Mouse (Mus musculus) urinary bladder, postnatal 25 days (tissue): ENCODE data around the gene Nr1d1.

Source experiments
- DNase-seq: peaks from one replicate; pipeline ENCODE4 v3.0.0; 2022; ENCODE audit warnings: low spot score

Gene Nr1d1

DNA sequence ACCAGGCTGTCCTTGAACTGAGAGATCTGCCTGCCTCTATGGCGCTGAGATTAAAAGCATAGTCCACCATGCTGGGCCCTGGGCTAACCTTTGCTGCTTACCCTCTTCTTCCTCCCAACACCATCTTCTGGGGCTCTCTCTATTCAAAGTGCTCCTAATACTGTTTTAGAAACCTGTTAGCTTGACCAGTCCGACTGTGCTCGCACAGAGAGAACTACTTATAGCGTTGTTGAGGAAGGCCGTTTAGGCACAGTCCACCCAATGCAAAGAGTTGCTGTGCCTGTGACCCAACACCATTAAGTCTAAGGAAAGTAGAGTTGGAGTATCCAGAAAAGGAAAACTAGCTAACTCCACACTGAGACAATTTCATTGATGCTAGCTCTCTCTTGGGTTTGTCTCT lies 13.0 kb upstream of the Nr1d1 start:
- DNase-seq, result no peak

DNA sequence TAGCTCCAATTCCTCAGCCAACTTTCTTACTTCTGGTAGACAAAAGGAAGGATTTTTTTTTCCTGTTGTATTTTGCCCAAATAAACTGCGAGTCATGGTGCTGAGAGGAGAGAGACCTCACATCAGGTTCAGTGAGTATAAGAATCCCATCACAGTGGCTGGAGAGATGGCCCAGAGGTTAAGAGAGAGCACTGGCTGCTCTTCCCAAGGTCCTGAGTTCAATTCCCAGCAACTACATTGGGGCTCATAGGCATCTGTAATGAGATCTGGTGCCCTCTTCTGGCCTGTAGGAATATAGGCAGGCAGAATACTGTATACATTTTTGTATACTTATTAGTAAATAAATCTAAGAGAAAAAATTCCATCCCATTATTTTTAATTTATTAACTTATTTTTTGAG lies 12.6 kb upstream of the Nr1d1 start:
- DNase-seq, result no peak

DNA sequence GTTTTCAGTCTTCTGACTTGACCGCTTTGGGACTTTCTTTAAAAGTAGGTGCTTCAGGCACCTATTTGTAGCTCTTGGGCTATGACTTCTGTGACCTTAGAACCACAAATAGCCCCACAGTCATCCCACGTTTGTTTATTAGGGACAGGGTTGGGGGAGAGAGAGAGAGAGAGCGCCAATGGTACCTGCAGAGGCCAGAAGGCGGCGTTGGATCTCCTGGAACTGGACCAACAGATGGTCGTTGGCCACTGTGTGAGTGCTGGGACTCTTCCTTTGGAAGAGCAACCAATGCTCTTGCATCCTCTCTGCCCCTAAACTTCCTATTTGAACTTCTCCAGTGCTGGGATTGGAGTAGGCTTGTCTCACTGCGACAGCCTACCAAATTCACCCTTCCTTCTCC lies 12.1 kb upstream of the Nr1d1 start:
- DNase-seq, result no peak

DNA sequence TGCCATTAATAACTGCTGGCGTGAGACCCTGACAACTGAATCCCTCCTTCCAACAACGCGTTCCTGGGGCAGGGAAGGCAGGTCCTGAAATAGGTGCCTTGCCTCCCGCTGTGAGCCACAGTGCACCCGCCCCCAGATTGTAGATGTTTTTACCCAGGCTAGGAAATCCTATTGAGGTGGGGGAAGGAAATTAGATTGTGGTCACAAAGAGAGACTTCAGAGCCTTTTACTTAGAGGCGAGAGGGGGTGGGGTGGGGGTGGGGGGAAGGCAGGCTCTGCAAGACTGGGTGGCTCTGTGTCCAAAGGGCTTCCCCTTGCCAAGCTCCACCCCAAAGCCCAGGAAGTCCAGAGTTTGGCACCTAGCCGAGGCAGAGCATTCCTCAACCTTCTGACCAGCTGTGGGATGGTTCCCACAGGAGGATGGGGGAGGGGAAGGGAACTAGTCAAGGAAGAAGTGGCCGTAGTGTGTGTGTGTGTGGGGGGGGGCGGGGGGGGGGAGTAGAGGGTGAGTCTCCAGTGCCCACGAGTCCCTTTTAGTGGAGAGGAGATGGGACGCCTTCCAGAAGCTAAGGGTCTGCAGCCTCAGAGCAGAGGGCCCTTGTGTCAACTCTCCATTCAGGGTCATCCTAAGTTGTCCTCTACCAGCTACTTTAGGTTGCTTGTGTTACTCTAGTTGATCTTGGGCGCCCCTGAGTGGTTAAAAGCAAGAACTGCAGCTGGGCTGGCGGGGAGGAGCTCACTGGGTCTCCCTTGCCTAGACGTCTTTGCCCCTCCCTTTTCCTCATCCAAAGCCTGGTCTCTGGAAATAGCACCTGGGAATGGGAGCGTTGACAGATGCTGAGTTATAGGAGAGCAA lies 11.5 kb upstream of the Nr1d1 start:
- DNase-seq, result peak; percentile 89

DNA sequence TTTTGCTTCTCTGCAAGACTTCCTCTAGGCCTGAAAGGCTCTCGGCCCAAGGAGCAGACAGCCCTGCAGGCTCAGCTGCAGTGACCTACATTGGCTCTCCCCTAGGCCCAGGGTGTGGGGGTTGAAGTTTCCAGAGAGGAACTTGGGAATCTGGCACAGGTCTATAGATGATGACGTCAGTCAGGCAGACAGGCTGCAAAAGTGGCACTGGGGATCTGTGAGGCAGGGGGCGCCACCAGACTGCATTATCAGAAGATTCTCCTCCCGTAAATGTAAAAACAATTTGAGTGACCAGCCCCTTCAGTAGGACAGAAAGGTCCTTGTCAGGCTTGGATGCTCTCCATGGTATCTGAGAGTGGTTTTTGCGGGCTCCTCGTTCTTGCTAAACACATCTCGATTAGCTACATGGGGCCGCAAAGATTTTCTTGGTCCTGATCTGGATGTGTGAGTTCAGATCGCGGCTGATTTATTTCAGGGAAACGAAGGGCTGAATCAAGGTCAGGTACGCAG lies 10.7 kb upstream of the Nr1d1 start:
- no peak for DNase-seq

DNA sequence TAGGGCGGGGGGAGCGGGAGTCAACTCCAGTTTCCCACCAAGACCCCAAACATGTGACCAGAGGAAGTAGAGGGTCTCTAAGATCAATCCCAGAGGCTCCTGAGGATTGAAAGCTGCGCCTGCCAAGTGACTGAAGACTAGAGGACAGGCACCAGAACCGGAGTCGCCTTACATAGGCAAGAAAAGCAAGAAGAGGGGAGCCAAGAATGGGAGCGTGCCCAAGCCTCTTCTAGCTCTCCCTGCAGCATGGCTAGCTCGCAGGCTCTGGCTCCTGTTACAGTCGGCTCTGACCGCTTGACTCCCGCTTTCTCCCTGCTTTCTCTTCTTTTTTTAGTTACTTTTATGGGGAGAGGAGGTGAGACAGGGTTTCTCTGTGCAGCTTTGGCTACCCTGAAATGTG lies 10.1 kb upstream of the Nr1d1 start:
- no peak for DNase-seq

DNA sequence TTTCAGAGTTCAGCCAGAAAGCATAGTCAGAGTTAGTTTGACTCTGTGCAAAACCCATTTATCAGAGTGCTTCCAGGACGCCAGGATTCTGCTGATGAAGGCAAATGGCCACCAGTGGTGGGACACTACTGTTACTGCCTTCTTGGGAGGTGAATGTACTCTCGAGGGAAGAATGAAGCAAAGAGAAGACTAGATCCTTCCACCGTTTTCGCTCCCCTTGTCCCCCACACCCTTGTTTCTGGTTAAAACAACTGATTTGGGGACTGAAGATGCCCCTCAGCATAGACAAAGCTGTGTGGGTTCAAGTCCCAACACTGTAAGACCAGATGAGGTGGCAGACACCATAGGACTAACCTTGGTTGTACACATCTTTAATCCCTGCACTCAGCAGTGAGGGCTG lies 9.0 kb upstream of the Nr1d1 start:
- DNase-seq, result no peak

DNA sequence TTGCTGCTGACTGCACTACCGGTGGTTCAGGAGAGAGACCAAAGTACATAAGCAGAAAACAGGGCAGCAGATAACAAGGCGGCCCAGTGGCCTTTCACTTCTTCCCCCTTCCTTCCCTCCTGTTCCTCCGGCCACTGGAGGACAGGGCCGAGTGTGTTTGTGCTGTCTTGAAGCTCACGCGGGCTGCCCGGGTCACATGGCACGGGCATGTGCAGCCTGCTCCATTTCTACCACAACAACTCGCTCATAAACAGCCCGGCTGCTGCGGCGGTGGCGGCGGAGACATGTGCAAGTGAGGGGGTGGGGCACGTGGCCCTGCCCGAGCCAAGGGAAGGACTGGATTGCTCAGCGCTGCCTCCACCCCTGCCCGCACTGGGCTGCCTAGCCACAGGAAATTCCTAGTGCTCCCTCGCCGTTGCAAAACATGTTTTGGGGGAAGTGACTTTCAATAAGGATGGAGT lies 8.1 kb upstream of the Nr1d1 start:
- peak; percentile 91 for DNase-seq

DNA sequence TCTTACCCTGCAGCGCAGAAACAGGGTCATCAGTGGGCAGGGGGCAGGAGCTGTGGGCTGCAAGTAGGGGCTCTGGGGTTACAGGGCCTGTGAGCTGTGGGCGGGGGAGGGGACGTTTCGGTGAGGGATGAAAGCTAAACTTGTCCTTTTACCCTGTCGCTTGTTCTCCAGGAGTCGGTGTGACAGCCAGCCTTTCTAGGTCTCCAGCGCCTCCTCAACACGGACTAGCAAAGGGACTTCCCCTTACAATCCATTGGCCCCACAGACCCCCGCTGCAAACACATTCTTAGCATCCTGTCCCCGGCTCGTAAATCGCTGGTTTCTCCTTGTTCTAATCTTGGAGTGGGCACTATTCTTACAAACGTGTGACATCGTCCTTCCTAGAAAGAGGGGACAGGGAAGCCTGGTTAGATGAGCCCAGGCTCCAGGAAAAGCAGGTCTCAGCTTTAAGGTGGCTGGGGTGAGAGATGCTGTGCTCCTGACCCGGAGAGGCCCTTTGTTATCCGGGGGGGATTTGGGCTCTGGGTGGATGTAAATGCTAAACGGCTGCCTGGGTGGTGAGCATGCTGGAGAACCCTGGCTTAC lies 7.6 kb upstream of the Nr1d1 start:
- DNase-seq, result no peak

DNA sequence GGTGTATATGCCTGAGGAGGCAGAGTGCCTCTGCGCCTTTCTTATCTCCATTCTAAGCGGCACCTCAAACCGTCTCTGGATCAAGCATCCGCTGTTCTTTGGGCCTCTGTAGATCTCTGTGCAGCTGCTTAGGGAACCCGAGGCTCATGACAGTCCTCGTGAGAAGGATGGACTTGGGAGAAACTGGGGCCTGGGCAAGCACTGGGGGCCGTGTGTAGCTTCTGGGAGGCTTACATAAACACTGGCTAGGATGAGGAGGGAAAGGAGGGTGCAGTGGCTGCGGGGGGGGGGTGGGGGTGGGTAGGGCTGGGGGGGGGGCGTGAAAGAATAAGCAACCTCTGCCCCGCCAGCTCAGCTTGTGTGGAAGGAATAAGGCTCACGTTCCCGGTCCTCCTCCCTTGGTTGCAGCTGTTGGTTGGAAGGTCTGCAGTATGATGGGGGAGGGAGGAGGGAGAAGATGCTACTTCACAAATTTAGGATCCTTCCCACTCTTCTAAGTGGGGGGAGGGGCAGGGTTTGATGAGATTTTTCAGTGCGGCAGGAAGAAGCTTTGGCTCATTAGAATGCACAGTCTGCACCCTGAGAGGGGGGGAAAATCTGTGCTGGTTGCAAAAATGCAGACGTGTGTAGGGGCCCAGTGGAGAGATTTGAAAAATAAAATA lies 6.8 kb upstream of the Nr1d1 start:
- DNase-seq, result no peak

DNA sequence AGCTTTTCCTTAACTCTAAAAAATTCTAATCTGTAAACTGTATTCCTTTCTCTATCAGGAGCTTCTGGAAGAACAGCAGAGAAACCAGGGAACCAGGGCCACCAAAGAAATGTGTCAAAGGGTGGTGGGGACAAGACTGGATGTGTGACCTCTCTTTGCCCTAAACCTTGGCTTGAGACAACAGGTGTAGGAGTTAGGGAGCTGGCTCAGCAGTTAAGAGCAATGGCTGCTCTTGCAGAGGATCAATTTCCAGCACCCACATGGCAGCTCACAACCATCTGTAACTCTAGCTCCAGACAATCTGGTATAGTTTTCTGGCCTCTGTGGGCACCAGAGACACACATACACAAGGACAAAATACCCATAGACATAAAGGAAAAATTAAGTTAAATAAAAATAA lies 2.8 kb upstream of the Nr1d1 start:
- no peak for DNase-seq

DNA sequence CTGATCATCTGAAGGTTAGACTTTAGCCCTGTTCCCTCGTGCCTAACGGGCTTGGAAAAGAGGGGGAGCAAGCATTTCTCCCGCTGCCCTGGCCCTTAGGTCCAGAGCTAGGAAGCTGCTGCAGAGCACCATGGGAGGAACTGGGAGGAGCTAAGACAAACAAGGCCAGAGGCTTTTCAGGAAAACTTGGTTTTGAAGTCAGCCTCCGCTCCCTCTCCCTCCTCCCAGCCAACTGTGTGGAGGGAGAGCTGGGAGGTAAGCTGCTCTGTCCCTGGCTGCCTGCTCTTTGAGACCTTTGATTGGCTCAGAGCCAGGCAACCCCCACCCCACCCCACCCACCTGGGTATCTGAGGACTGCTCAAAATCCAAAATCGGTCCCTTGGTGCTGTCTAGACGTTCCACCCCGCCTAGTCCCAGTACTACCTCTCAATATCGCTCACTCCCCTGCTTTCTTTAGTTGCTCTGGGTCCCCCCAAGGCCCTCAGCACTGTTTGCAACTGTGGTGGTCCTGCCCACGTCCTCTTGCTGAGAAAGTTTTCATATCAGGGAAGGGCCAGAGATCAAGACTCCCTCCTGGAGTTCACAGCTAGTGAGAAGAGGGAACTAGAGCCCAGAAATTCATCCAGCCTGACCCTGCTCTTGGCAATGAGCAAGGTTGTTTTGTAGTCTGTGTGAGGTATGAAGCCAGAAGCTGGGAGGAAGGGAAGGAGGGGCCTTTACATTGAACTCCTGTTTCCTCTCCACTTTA lies 1.9 kb upstream of the Nr1d1 start:
- no peak for DNase-seq

DNA sequence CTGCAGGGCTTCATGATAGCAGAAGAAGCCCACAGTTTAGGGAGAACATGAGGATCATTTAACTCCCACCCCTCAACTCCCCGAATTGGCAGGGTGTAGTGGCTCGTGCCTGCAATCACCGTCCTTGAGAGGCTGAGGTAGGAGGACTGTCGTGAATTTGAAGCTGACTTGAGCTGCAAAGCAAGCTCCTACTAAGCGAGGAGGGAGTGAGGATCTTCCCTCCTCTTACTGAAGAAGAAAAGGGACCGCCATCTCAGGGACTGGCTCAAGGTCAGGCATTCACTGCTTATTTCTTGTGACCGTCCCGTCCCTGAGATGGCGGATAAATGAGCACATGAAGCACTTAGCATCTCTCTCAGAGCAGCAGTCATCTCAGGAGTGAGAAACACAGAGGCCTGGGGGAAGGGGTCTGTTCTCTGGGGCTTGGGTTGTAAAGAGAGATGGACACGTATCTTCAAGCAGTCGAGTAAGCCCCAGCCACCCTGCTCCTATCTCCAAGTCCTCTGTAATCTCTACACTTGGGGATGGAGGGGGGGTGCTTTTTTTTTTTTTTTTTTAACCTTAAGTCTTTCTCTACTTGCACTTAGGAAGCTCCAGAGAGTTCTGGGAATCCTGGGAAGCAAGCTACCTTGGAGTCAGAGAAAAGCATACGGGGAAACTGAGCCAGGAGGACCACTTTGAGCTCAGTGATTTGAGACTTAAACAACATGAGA lies 1.1 kb upstream of the Nr1d1 start:
- DNase-seq, result no peak

DNA sequence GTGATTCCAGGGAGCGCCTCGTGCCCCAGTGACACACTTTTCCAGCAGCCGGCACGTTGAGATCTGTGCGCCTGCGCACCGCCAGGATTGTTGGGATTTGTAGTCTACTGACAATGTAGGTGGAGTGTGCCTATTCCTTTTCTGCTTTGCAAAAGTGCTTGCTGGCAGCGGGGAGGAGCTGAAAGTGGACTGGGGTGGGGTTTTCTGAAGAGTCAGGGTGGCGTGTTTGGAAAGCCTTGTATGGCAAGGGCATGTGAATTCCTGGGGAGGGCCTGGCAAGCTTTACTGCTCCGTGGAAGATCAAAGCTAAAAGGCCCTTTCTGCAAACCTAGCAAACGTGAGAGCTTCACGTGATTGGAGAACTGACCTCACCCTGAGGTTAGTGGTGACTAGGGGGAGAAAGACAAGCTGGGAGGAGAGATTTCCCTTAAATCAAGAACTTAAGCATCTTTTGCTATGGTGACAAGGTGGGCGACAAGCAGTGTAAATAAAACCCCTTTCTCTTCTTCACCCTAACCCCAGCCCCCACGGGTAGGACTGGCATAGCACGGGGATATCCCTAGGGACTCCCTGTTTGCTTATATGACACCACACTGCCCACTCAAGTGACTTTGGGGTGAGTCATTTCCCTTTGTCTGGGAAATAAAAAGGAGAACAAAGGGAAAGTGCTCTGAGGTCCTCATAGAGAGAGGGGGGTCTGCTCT lies 367 bp upstream of the Nr1d1 start:
- peak; percentile 98 for DNase-seq

DNA sequence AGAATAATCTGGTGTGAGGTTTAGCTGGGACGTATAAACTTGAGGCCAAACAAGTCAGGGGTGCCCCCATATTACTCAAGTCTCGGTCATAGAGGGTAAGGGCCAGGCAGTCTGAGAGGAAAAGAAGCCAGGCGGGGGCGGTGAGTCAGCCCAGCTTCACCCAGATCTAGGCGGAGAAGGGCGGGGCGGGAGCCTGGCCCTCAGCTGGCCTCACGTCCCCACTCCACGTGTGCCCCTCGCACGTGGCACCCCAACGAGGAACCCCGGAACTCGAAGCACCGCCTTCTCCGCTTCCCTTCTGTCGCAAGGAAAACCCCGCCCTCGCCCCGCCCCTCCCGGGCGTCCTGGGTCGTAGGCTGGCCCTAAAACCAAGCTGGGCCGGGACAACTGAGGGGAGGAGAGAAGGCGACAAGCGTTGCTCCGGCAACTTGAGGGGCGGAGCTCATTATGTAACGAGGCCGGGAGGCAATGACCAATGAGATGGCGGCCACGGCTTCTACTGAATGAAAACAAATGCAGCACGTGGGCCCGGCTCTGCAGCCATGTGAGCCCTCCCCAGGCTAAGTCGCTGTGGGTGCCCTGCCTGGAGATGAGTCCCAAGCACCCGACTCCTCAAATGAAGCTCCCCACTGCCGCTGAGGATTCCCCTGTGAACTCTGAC lies 1.4 kb downstream of the Nr1d1 start:
- DNase-seq, result peak; percentile 99

DNA sequence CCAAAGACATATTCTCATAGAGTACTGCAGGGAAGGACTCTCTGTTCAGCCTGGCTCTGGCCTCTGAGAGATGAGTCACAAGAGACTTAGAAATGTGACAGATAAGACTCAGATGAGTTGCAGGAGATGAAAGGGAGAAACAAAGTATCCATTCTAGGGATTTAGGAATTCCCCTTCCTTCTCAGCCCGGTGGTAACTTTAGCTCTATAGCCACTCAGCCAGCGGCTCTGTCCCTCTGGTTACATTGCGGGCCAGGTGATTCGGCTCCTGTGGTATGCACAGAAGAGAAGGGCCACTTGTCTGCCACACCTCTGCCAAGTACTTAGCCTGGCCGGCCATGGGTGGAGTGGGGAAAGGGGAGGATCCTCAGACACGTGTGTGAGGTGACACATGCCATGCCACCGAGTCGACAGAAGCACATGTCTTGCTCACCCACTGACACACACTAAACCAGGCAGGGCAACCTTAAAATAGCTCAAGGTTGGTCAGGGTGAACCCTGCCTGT lies 2.4 kb downstream of the Nr1d1 start:
- DNase-seq, result peak; percentile 61

DNA sequence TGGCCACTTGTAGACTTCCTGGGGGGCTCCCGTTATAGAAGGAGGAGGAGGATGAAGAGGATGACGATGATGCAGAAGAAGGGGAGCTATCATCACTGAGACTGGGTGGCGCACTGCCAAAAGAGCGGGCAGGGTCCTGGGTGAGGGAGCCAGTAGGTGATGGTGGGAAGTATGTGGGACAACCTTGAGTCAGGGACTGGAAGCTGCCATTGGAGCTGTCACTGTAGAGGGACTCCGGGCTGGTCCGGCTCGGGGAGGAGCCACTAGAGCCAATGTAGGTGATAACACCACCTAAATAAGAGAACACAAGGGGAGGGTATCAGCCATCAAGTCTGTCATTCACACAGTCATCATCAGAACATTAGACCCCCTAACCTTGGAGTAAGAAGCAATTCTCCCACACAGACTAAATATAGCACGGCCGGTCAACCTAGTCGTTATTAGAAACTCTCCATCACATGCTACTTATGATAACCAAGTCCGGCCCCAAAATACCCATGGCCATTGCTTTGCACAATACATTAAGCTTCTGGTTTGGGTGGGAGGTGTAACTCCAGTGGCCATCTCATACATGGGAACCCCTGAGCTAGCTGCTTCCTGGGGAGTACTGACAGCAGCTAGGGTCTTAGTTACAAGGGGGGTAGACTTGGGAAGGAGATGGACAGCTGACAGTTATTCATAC lies 3.1 kb downstream of the Nr1d1 start:
- no peak for DNase-seq

DNA sequence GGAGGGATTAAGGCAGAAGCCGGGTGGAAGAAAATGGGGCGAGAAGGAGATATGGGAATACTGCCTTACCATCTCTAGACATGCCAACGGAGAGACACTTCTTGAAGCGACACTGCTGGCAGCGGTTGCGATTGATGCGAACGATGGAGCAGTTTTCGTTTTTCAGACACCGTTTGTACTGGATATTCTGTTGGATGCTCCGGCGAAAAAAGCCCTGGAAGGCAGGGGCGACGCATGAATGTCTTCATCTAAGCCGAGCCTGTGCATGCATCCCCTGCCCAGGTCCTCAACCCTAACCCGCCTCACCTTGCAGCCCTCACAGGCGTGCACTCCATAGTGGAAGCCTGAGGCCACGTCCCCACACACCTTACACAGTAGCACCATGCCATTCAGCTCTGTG lies 4.0 kb downstream of the Nr1d1 start:
- no peak for DNase-seq

DNA sequence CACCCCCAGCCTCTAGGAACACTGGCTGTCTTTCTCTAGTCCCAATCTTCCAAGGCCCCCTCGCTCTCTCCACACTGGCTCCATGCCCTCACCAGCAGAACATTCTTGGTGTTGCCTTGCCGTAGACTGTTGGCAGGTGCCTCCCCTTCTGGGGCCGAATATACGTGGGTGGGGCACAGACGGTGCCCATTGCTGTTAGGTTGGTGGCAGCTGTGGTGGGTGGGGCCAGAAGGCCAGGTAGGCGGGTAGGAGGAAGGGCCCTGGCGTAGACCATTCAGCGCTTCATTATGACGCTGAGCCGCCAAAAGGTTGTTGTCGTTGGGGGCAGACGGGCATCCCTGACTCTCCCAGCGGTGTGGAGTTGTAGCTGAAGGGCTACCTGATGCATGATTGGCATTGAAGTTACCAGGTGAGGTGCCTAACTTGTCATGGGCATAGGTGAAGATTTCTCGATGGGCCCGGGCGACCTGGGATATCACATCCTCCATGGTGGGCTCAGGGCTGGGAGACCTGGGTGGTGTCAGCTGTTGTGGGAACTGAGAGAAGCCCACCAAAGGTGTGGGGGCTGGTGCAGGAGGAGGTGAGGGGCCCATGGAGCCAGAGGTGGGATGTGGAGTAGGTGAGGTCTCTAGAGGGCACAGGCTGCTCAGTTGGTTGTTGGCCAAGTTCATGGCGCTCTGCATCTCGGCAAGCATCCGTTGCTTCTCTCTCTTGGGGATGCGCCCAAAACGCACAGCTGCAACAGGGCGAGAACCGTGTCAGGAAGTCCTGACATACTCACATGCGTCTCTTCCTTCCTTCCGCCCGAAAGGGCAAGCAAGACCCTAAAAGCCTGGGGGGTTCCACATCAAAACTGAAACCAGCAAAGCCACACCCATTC lies 4.8 kb downstream of the Nr1d1 start:
- DNase-seq, result no peak
